Mouse (Mus musculus) heart, embryonic 13.5 days (tissue): ENCODE data around the gene P2ry6. TPM values are rescaled to one million over a fixed set of nuclear protein-coding genes. Genes with fewer than 3 reads are reported as not detected.

Experiments
- ATAC-seq: fragments of 200-750 bp; cut with Nextera tagmentation; 2 replicates; pipeline ENCODE4 v1.8.0; 2017; ENCODE audit warnings: moderate TSS enrichment; ENCODE audit not compliant: insufficient number of reproducible peaks, low FRiP score, low TSS enrichment; ENCODE audit errors: extremely low read depth
- H3K27ac ChIP-seq: fragments of 300-500 bp; sonication (generic); replicated peaks from 2 replicates; pipeline ENCODE4 v1.5.1; 2015; ENCODE audit warnings: moderate library complexity, mild to moderate bottlenecking, inconsistent platforms
- H3K27me3 ChIP-seq: fragments of 300-500 bp; sonication (generic); replicated peaks from 2 replicates; pipeline ENCODE4 v1.6.1; 2015; ENCODE audit warnings: mild to moderate bottlenecking, inconsistent platforms
- H3K36me3 ChIP-seq: fragments of 300-500 bp; sonication (generic); 2 replicates; pipeline ENCODE4 v1.6.1; 2015; ENCODE audit warnings: mild to moderate bottlenecking, inconsistent platforms
- H3K4me1 ChIP-seq: fragments of 300-500 bp; sonication (generic); 2 replicates; pipeline ENCODE4 v1.6.1; 2015; ENCODE audit warnings: inconsistent platforms
- H3K4me2 ChIP-seq: fragments of 300-500 bp; sonication (generic); 2 replicates; pipeline ENCODE4 v1.6.1; 2015; ENCODE audit warnings: inconsistent platforms, mild to moderate bottlenecking, moderate library complexity
- H3K4me3 ChIP-seq: fragments of 300-500 bp; sonication (generic); 2 replicates; pipeline ENCODE4 v1.5.1; 2015; ENCODE audit warnings: moderate library complexity, mild to moderate bottlenecking, inconsistent platforms
- H3K9ac ChIP-seq: fragments of 300-500 bp; sonication (generic); 2 replicates; pipeline ENCODE4 v1.6.1; 2015; ENCODE audit warnings: inconsistent platforms, mild to moderate bottlenecking, moderate library complexity
- H3K9me3 ChIP-seq: fragments of 300-500 bp; sonication (generic); 2 replicates; pipeline ENCODE4 v1.6.1; 2016; ENCODE audit warnings: inconsistent platforms
- WGBS: fragments of 180-500 bp; shearing (Covaris S2); methylation state at CpG from one replicate; pipeline ENCODE4 v1.1.7; 2015; ENCODE audit warnings: mixed read lengths; 5-methylcytosine and 5-hydroxymethylcytosine counted together
- polyA plus RNA-seq: library from polyadenylated mRNA; unstranded; fragments of >200 nt; fragmentation: Nextera tagmentation; extraction: Ambion mirVana; gene quantifications from 2 replicates; pipeline ENCODE4 v1.2.1, GENCODE M21; 2015

P2ry6 gene
- polyA plus RNA-seq, 1 experiment from 2014 or later = 4.3 TPM

GRCm38 (mm10) chr7:100911791-100912190 lies 62.7 kb downstream of the P2ry6 start:
- Histone ChIP-seq H3K4me3 (no peak overlapping the region), H3K36me3 (peaks cover 20% of the 10 kb centered on the region), H3K27me3 (no peaks in the 10 kb centered on the region), H3K9me3 (no peaks in the 10 kb centered on the region), H3K4me2 (peak overlapping the region; percentile 42), H3K9ac (peak overlapping the region; percentile 4), H3K4me1 (peaks cover 98% of the 10 kb centered on the region), H3K27ac (peak overlapping the region; percentile 79)
- 23% methylated on average over 9 of the region's 9 CpGs for WGBS
- no peak for ATAC-seq

- Histone ChIP-seq H3K4me1 (peaks cover 96% of the 10 kb centered on the region), H3K27me3 (no peaks in the 10 kb centered on the region), H3K4me2 (peak overlapping the region; percentile 42), H3K9ac (peak overlapping the region; percentile 4), H3K4me3 (no peak overlapping the region), H3K9me3 (no peaks in the 10 kb centered on the region), H3K27ac (peak overlapping the region; percentile 79), H3K36me3 (peaks cover 16% of the 10 kb centered on the region)
- 12% methylated on average over 2 of the region's 2 CpGs for WGBS
- ATAC-seq = no peak; the same call in 1 of the 2 replicates
Observed at GRCm38 (mm10) chr7:100911246-100911770, 63.1 kb downstream of the P2ry6 start.

GRCm38 (mm10) chr7:100908567-100908966 lies 65.9 kb downstream of the P2ry6 start:
- ATAC-seq = no peak
- no peaks in the 10 kb centered on the region for H3K9me3 ChIP-seq
- H3K4me3 ChIP-seq = no peak overlapping the region
- H3K4me1 ChIP-seq = peaks cover 78% of the 10 kb centered on the region
- H3K9ac ChIP-seq = peak overlapping the region; percentile 25; the same call in 1 of the 2 replicates
- no peak overlapping the region for H3K4me2 ChIP-seq
- WGBS = 37% methylated on average over 8 of the region's 8 CpGs
- H3K27me3 ChIP-seq = no peaks in the 10 kb centered on the region
- peak overlapping the region; percentile 73; the same call in 1 of the 2 replicates for H3K27ac ChIP-seq
- peaks cover 16% of the 10 kb centered on the region; the same call in 1 of the 2 replicates for H3K36me3 ChIP-seq

- no peak overlapping the region for H3K4me3 ChIP-seq
- no peak for ATAC-seq
- H3K4me1 ChIP-seq = peaks cover 73% of the 10 kb centered on the region
- no peaks in the 10 kb centered on the region for H3K27me3 ChIP-seq
- no peak overlapping the region for H3K4me2 ChIP-seq
- no peaks in the 10 kb centered on the region for H3K9me3 ChIP-seq
- WGBS = 73% methylated on average over 8 of the region's 8 CpGs
- H3K36me3 ChIP-seq = peaks cover 16% of the 10 kb centered on the region; the same call in 1 of the 2 replicates
- H3K27ac ChIP-seq = peak overlapping the region; percentile 73
- peak overlapping the region; percentile 25; the same call in 1 of the 2 replicates for H3K9ac ChIP-seq
Observed at GRCm38 (mm10) chr7:100908061-100908460, 66.4 kb downstream of the P2ry6 start.

- WGBS = 0% methylated on average over 1 of the region's 1 CpGs
- Histone ChIP-seq H3K27me3 (no peaks in the 10 kb centered on the region), H3K9me3 (no peaks in the 10 kb centered on the region), H3K4me2 (peak overlapping the region; percentile 25; the same call in 1 of the 2 replicates), H3K9ac (peak overlapping the region; percentile 44; the same call in 1 of the 2 replicates), H3K4me1 (peaks cover 65% of the 10 kb centered on the region), H3K27ac (peak overlapping the region; percentile 73), H3K36me3 (peaks cover 16% of the 10 kb centered on the region; the same call in 1 of the 2 replicates), H3K4me3 (no peak overlapping the region)
- no peak for ATAC-seq
Observed at GRCm38 (mm10) chr7:100907231-100907630, 67.2 kb downstream of the P2ry6 start.

- Histone ChIP-seq H3K27me3 (no peaks in the 10 kb centered on the region), H3K4me3 (no peak overlapping the region), H3K4me2 (no peak overlapping the region), H3K9ac (no peak overlapping the region), H3K4me1 (peaks cover 55% of the 10 kb centered on the region), H3K36me3 (peaks cover 16% of the 10 kb centered on the region; the same call in 1 of the 2 replicates), H3K9me3 (no peaks in the 10 kb centered on the region), H3K27ac (no peak overlapping the region)
- no peak for ATAC-seq
- 83% methylated on average over 10 of the region's 10 CpGs for WGBS
Observed at GRCm38 (mm10) chr7:100906029-100906789, 68.2 kb downstream of the P2ry6 start.

GRCm38 (mm10) chr7:100905037-100905436 lies 69.4 kb downstream of the P2ry6 start:
- Histone ChIP-seq H3K4me1 (peaks cover 43% of the 10 kb centered on the region), H3K9me3 (no peaks in the 10 kb centered on the region), H3K27ac (no peak overlapping the region), H3K4me2 (no peak overlapping the region), H3K4me3 (no peak overlapping the region), H3K27me3 (no peaks in the 10 kb centered on the region), H3K36me3 (peaks cover 16% of the 10 kb centered on the region; the same call in 1 of the 2 replicates), H3K9ac (peak overlapping the region; percentile 28; the same call in 1 of the 2 replicates)
- WGBS = 51% methylated on average over 7 of the region's 7 CpGs
- ATAC-seq = no peak

- Histone ChIP-seq H3K9ac (peak overlapping the region; percentile 28; the same call in 1 of the 2 replicates), H3K4me3 (no peak overlapping the region), H3K36me3 (peaks cover 15% of the 10 kb centered on the region; the same call in 1 of the 2 replicates), H3K27me3 (no peaks in the 10 kb centered on the region), H3K4me2 (no peak overlapping the region), H3K27ac (no peak overlapping the region), H3K4me1 (peaks cover 39% of the 10 kb centered on the region), H3K9me3 (no peaks in the 10 kb centered on the region)
- 73% methylated on average over 5 of the region's 5 CpGs for WGBS
- ATAC-seq = no peak
Observed at GRCm38 (mm10) chr7:100904612-100905011, 69.8 kb downstream of the P2ry6 start.

- WGBS = 74% methylated on average over 9 of the region's 9 CpGs
- no peak for ATAC-seq
- peaks cover 21% of the 10 kb centered on the region for H3K4me1 ChIP-seq
Observed at GRCm38 (mm10) chr7:100902451-100903137, 71.9 kb downstream of the P2ry6 start.

GRCm38 (mm10) chr7:100897828-100898227 lies 76.6 kb downstream of the P2ry6 start:
- 64% methylated on average over 5 of the region's 5 CpGs for WGBS
- H3K9ac ChIP-seq = no peak overlapping the region
- peaks cover 33% of the 10 kb centered on the region for H3K4me1 ChIP-seq
- no peaks in the 10 kb centered on the region for H3K27me3 ChIP-seq
- H3K4me3 ChIP-seq = no peak overlapping the region
- H3K36me3 ChIP-seq = peaks cover 7% of the 10 kb centered on the region; the same call in 1 of the 2 replicates
- no peak overlapping the region for H3K4me2 ChIP-seq
- no peak for ATAC-seq
- H3K9me3 ChIP-seq = no peaks in the 10 kb centered on the region
- no peak overlapping the region for H3K27ac ChIP-seq

More at GRCm38 (mm10) chr7:100902451-100903137, 71.9 kb downstream of the P2ry6 start:
- no peak overlapping the region for H3K4me2 ChIP-seq
- no peak overlapping the region for H3K27ac ChIP-seq
- no peak overlapping the region for H3K4me3 ChIP-seq
- H3K36me3 ChIP-seq = peaks cover 16% of the 10 kb centered on the region
- no peak overlapping the region for H3K9ac ChIP-seq
- H3K27me3 ChIP-seq = no peaks in the 10 kb centered on the region
- H3K9me3 ChIP-seq = no peaks in the 10 kb centered on the region

GRCm38 (mm10) chr7:100894833-100895226 lies 79.6 kb downstream of the P2ry6 start:
- peaks cover 14% of the 10 kb centered on the region for H3K36me3 ChIP-seq
- peak overlapping the region; percentile 84 for H3K9ac ChIP-seq
- peaks cover 41% of the 10 kb centered on the region for H3K4me1 ChIP-seq
- no peaks in the 10 kb centered on the region for H3K27me3 ChIP-seq
- no peaks in the 10 kb centered on the region for H3K9me3 ChIP-seq
- no peak overlapping the region for H3K27ac ChIP-seq
- ATAC-seq = no peak
- peak overlapping the region; percentile 60 for H3K4me3 ChIP-seq
- peak overlapping the region; percentile 93 for H3K4me2 ChIP-seq
- 2% methylated on average over 12 of the region's 12 CpGs for WGBS
